13 mouse cellular contexts compared by ENCODE assay signal in the genomic region with DNA sequence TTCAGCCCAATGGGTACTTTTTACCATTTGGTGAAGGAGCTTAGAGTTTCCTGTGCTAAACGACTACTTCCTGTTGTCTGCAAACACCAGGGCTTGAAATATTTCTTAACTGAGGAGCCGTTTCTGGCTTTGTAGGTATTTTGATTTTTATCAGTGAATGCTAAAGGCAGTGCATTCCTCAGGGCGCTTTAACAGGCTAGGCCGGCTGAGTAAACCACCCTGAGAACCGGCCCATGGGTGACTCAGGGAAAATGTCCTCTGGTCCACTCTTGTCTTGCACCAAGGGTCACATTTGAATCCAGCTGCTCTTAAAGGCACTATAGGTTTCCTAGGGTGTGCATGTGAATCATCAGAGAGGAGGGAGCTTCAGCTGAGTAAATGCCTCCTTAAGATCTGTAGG.
DNase-seq lines count a peak whose midpoint lies in the region; ATAC-seq lines count a peak whose summit lies in the region.
"Had no signal": no experiment of that assay in that cellular context is flagged by ENCODE, and none has a peak within 500 bp of the region (broad histone marks: within the 10 kb centered on the region; RNA-seq: fewer than 3 reads in every experiment).

No protein-coding gene starts in this region.

- H3K9me3 ChIP-seq in heart, embryonic 12.5 days (replicated peaks): no peaks in the 10 kb centered on the region
- H3K9me3 ChIP-seq: embryonic facial prominence, embryonic 10.5 days; forebrain, embryonic 13.5 days; liver, embryonic 13.5 days; midbrain, embryonic 12.5 days had no signal

- H3K27ac ChIP-seq in heart, embryonic 12.5 days (ENCODE audit: poor library complexity, severe bottlenecking): peak overlapping the region; percentile 45; the same call in 1 of the 2 replicates
- H3K27ac ChIP-seq: embryonic facial prominence, embryonic 10.5 days; forebrain, embryonic 13.5 days; liver, embryonic 13.5 days; midbrain, embryonic 12.5 days had no signal

- 36% methylated on average over 5 of the region's 5 CpGs for WGBS in heart, embryonic 12.5 days

- H3K4me1 ChIP-seq in heart, embryonic 12.5 days (replicated peaks): peaks cover 20% of the 10 kb centered on the region
- H3K4me1 ChIP-seq: embryonic facial prominence, embryonic 10.5 days; forebrain, embryonic 13.5 days; midbrain, embryonic 12.5 days had no signal

- H3K9ac ChIP-seq in heart, embryonic 12.5 days: no peak overlapping the region
- H3K9ac ChIP-seq: forebrain, embryonic 13.5 days; liver, embryonic 13.5 days; midbrain, embryonic 12.5 days had no signal

- ATAC-seq in heart, embryonic 12.5 days (ENCODE audit: insufficient number of reproducible peaks, low FRiP score): no peak
- ATAC-seq: forebrain, embryonic 13.5 days had no signal

- H3K36me3 ChIP-seq in heart, embryonic 12.5 days: no peaks in the 10 kb centered on the region
- H3K36me3 ChIP-seq: embryonic facial prominence, embryonic 10.5 days; liver, embryonic 13.5 days; midbrain, embryonic 12.5 days had no signal

- no peak overlapping the region for H3K4me3 ChIP-seq in heart, embryonic 12.5 days
- H3K4me3 ChIP-seq: embryonic facial prominence, embryonic 10.5 days; forebrain, embryonic 13.5 days; liver, embryonic 13.5 days; midbrain, embryonic 12.5 days had no signal

- H3K4me2 ChIP-seq in heart, embryonic 12.5 days: no peak overlapping the region
- H3K4me2 ChIP-seq: forebrain, embryonic 13.5 days; liver, embryonic 13.5 days; midbrain, embryonic 12.5 days had no signal

- H3K27me3 ChIP-seq in heart, embryonic 12.5 days (replicated peaks): no peaks in the 10 kb centered on the region
- H3K27me3 ChIP-seq: forebrain, embryonic 13.5 days; liver, embryonic 13.5 days; midbrain, embryonic 12.5 days had no signal

- no peak for DNase-seq in heart, postnatal 4 days
- peak; percentile 15 for DNase-seq in 416B (ENCODE audit: low read depth)
- peak; percentile 3 for DNase-seq in induced T-regulatory cell, adult 2 months (ENCODE audit: low read depth)
- peak; percentile 23 for DNase-seq in lung, postnatal 25 days (ENCODE audit: low spot score)
- DNase-seq in B cell, adult 2 months: no peak
- no peak for DNase-seq in spleen, postnatal 14 days (ENCODE audit: low spot score in 2 of 2)
- no peak for DNase-seq in layer of hippocampus, adult 18-20 months (ENCODE audit: low spot score in 2 of 2)
- DNase-seq: gastrocnemius, postnatal 10 days; liver, embryonic 13.5 days had no signal

Comparison
In these comparisons a context has a peak if more than half of its experiments do, and no peak if none do; other contexts are left out.
1. DNase-seq: peak in 416B (single experiment), induced T-regulatory cell, adult 2 months (single experiment) and lung, postnatal 25 days (single experiment); none in heart, postnatal 4 days (single experiment), B cell, adult 2 months (0 of 2), spleen, postnatal 14 days (0 of 2) and layer of hippocampus, adult 18-20 months (0 of 2).